Mouse (Mus musculus) neural tube, postnatal 0 days (tissue): ENCODE data around the gene Irgc1. TPM values are rescaled to one million over a fixed set of nuclear protein-coding genes. Genes with fewer than 3 reads are reported as not detected.

Source experiments
- polyA plus RNA-seq: library from polyadenylated mRNA; unstranded; fragments of >200 nt; fragmentation: Nextera tagmentation; extraction: Ambion mirVana; gene quantifications from 2 replicates; pipeline ENCODE4 v1.2.1, GENCODE M21; 2015

Irgc1 gene
- polyA plus RNA-seq: not detected in 2 replicates

DNA sequence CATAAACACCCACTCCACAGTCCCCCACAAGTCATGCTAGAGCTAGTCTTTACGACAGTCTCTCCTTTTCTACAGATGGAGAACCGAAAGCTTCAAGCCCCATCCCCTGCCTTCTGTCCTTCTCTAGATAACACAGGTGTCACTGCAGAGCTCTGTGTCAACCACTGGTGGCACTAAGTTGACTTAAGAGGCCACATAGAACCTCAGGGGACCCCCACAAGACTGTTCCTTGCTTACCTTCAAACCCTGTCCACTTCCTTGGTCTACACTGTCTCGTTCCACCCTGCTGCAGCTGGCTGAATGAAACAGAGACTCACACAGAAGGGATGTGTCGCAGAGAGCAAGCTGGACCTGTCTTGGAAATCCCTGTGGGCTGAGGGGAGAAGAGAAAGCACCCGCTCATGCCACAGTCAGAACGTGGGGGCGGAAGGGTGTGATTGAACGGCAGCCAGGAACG, at the start of gene Irgc1:
Gene Irgc1 (minus strand): TSS at position 443 of the 457 bp plus-strand sequence.

GRCm38 (mm10) chr7:24481474-24482207, 29.5 kb upstream of the Irgc1 start, which contains the start of gene Cadm4:
TSS of gene Cadm4 (plus strand) at chr7:24482023.

GRCm38 (mm10) chr7:24462388-24463319, 10.6 kb upstream of the Irgc1 start, which contains the start of gene Plaur:
TSS of gene Plaur (plus strand) at chr7:24462484.

GRCm38 (mm10) chr7:24399256-24400081, 52.6 kb downstream of the Irgc1 start, which contains the start of gene Smg9:
TSS of gene Smg9 (plus strand) at chr7:24399619.

Other genes starting within 250 kb of the Irgc1 start
- gene Zfp111, start 240.9 kb downstream of the Irgc1 start, polyA plus RNA-seq: 3.0 and 3.5 TPM in 2 replicates
- 2.2 and 2.8 TPM in 2 replicates for gene Zfp109, start 214.7 kb downstream of the Irgc1 start, polyA plus RNA-seq
- 5.5 and 5.8 TPM in 2 replicates for gene Zfp108, start 197.5 kb downstream of the Irgc1 start, polyA plus RNA-seq
- gene Zfp93, start 181.9 kb downstream of the Irgc1 start, polyA plus RNA-seq: 4.8 TPM in 2 replicates
- 24.7 and 29.1 TPM in 2 replicates for gene Zfp61, start 151.1 kb downstream of the Irgc1 start, polyA plus RNA-seq
- gene Zfp94, start 135.6 kb downstream of the Irgc1 start, polyA plus RNA-seq: 19.7 and 21.9 TPM in 2 replicates
- 0.65 and 1.0 TPM in 2 replicates for gene Tescl, start 118.4 kb downstream of the Irgc1 start, polyA plus RNA-seq
- gene Lypd5, start 103.1 kb downstream of the Irgc1 start, polyA plus RNA-seq: 0.10 TPM in 1 of 2 replicates, not detected in the other
- gene Kcnn4, start 82.0 kb downstream of the Irgc1 start, polyA plus RNA-seq: 2.2 and 3.2 TPM in 2 replicates
- 28.5 and 35.3 TPM in 2 replicates for gene Smg9, start 52.7 kb downstream of the Irgc1 start, polyA plus RNA-seq
- 1.4 and 2.5 TPM in 2 replicates for gene Plaur, start 10.2 kb upstream of the Irgc1 start, polyA plus RNA-seq
- 110 and 120 TPM in 2 replicates for gene Cadm4, start 29.7 kb upstream of the Irgc1 start, polyA plus RNA-seq
- gene Zfp428, start 54.7 kb upstream of the Irgc1 start, polyA plus RNA-seq: 201 and 233 TPM in 2 replicates
- 0.35 and 0.56 TPM in 2 replicates for gene AC161166.1, start 60.2 kb upstream of the Irgc1 start, polyA plus RNA-seq
- gene Irgq, start 78.4 kb upstream of the Irgc1 start, polyA plus RNA-seq: 18.4 and 19.7 TPM in 2 replicates
- gene Pinlyp, start 93.8 kb upstream of the Irgc1 start, polyA plus RNA-seq: 0.18 TPM in 1 of 2 replicates, not detected in the other
- gene Xrcc1, start 94.0 kb upstream of the Irgc1 start, polyA plus RNA-seq: 40.7 and 51.6 TPM in 2 replicates
- gene Ethe1, start 135.2 kb upstream of the Irgc1 start, polyA plus RNA-seq: 30.6 and 31.1 TPM in 2 replicates
- gene Zfp575, start 135.3 kb upstream of the Irgc1 start, polyA plus RNA-seq: 23.0 and 23.3 TPM in 2 replicates
- not detected in 2 replicates for gene Phldb3, start 158.5 kb upstream of the Irgc1 start, polyA plus RNA-seq
- 1.2 and 1.3 TPM in 2 replicates for gene Lypd3, start 184.3 kb upstream of the Irgc1 start, polyA plus RNA-seq
- not detected in 2 replicates for gene Tex101, start 224.4 kb upstream of the Irgc1 start, polyA plus RNA-seq